Mouse (Mus musculus) layer of hippocampus, postnatal 14 days (tissue): ENCODE measurements around the gene Ccdc157. TPM values are rescaled to one million over a fixed set of nuclear protein-coding genes. Genes with fewer than 3 reads are reported as not detected.

ENCODE experiments used
- DNase-seq, 2 experiments: peaks; one replicate each; pipeline ENCODE4 v3.0.0; 2021 to 2022; ENCODE audit warnings: low spot score in 2 of 2, mixed read lengths in 1 of 2
- total RNA-seq, 2 experiments: library from RNA; stranded (reverse); gene quantifications; 2 replicates each; pipeline ENCODE4 v1.2.3; 2021

Ccdc157 gene
- total RNA-seq, 2 experiments from 2014 or later: 13.0 to 13.1 TPM

- no peak for DNase-seq
Observed at GRCm38 (mm10) chr11:4184251-4184952, 24.3 kb upstream of the Ccdc157 start.

GRCm38 (mm10) chr11:4183511-4183910 lies 23.4 kb upstream of the Ccdc157 start:
- DNase-seq: no peak

GRCm38 (mm10) chr11:4182061-4182460 lies 22.0 kb upstream of the Ccdc157 start:
- no peak for DNase-seq

- DNase-seq: no peak
Observed at GRCm38 (mm10) chr11:4177716-4178115, 17.6 kb upstream of the Ccdc157 start.

GRCm38 (mm10) chr11:4174586-4174985 lies 14.5 kb upstream of the Ccdc157 start:
- DNase-seq: peak; percentile 58 to 85

- no peak for DNase-seq
Observed at GRCm38 (mm10) chr11:4166467-4167090, 6.5 kb upstream of the Ccdc157 start.

- DNase-seq: no peak
Observed at GRCm38 (mm10) chr11:4164701-4165100, 4.6 kb upstream of the Ccdc157 start.

GRCm38 (mm10) chr11:4160758-4161480 lies 826 bp upstream of the Ccdc157 start:
- DNase-seq: no peak

- no peak for DNase-seq
Observed at GRCm38 (mm10) chr11:4158676-4159075, 1.4 kb downstream of the Ccdc157 start.

- peak in 1 of 2 experiments; percentile 28 for DNase-seq
Observed at GRCm38 (mm10) chr11:4155641-4156040, 4.5 kb downstream of the Ccdc157 start.

GRCm38 (mm10) chr11:4153694-4154093 lies 6.4 kb downstream of the Ccdc157 start:
- DNase-seq: no peak

- DNase-seq: no peak
Observed at GRCm38 (mm10) chr11:4149886-4150285, 10.2 kb downstream of the Ccdc157 start.

GRCm38 (mm10) chr11:4148536-4149156 lies 11.4 kb downstream of the Ccdc157 start:
- no peak for DNase-seq

GRCm38 (mm10) chr11:4148120-4148519 lies 12.0 kb downstream of the Ccdc157 start:
- no peak for DNase-seq

GRCm38 (mm10) chr11:4147098-4147497 lies 13.0 kb downstream of the Ccdc157 start:
- DNase-seq: no peak

- no peak for DNase-seq
Observed at GRCm38 (mm10) chr11:4146381-4146780, 13.7 kb downstream of the Ccdc157 start.

GRCm38 (mm10) chr11:4143281-4144062 lies 16.6 kb downstream of the Ccdc157 start:
- DNase-seq: peak; percentile 45 to 51

- DNase-seq: no peak
Observed at GRCm38 (mm10) chr11:4142352-4142751, 17.7 kb downstream of the Ccdc157 start.

GRCm38 (mm10) chr11:4141505-4141904 lies 18.6 kb downstream of the Ccdc157 start:
- DNase-seq: no peak

GRCm38 (mm10) chr11:4138964-4139363 lies 21.1 kb downstream of the Ccdc157 start:
- DNase-seq: no peak
